8 mouse cellular contexts compared by ENCODE assay signal in the genomic region with DNA sequence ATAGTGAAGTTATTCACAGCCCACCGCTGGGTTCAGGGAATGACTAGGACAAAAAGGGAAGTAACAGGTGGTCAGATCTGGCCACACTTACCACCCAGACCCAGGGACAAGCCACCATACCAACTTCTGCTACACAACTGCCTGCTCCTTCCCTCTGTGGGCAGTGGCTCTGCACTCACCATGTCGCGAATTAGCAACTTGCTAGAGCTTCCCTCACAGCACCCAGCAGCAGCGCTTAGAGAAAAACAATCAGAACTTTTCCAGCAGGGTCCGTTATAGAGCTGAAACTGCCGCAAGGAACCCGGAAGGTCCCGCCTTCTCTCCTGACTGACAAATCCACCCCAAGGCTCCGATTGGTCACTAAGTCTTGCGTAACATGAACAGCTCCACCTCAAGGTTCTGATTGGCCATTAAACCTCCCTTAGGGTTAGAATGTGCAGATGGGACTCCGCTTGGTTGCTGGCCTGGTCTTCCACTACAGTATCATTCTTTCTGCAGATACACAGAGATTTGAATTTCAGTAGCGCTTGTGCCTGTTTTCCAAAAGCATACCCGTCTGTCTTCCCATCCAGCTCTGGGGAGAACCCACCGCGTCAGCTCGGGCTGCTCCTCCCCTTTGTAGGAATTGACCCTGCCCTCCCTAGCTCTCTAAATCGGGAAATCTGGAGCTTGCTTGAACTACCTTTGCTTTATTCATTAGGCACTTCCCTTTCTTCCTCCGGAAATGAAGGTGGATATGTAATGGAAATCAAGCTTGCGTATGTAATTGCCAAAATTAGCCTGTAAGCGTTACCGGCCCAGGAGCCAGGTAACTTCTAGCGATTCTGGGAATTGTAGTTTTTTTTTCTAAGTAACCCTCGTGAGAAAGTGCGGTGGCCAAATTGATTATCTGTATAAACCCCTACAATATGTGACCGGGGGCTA. TPM values are rescaled to one million over a fixed set of nuclear protein-coding genes. Genes with fewer than 3 reads are reported as not detected.
A peak's percentile ranks its signal among the peaks of the same experiment; 100 is the strongest.
DNase-seq lines count a peak whose midpoint lies in the region; ATAC-seq and TF ChIP-seq lines count a peak whose summit lies in the region.

A gene (minus strand): TSS at position 332 of the 924 bp plus-strand sequence.

- H3K27ac ChIP-seq in bone marrow, adult 2 months (ENCODE audit: control insufficient read depth, insufficient read depth, low read depth, low read length, poor library complexity): peak within 1 kb of the TSS; percentile 68
- peak within 1 kb of the TSS; percentile 71 for H3K27ac ChIP-seq in embryonic facial prominence, embryonic 15.5 days (replicated peaks)
- peak within 1 kb of the TSS; percentile 71 for H3K27ac ChIP-seq in limb, embryonic 14.5 days (replicated peaks; ENCODE audit: low read depth, low read length)
- H3K27ac ChIP-seq in midbrain, postnatal 0 days (ENCODE audit: low read depth, low read length): peak within 1 kb of the TSS; percentile 72

- peak within 1 kb of the TSS; percentile 53 for H3K4me2 ChIP-seq in embryonic facial prominence, embryonic 15.5 days (replicated peaks)
- H3K4me2 ChIP-seq in limb, embryonic 14.5 days (replicated peaks; ENCODE audit: low read depth, low read length, severe bottlenecking): peak within 1 kb of the TSS; percentile 51
- H3K4me2 ChIP-seq in midbrain, postnatal 0 days (ENCODE audit: low read depth, low read length, poor library complexity, severe bottlenecking): peak within 1 kb of the TSS; percentile 55

- peak; percentile 96 for DNase-seq in 416B (ENCODE audit: low read depth)
- DNase-seq in heart, adult 8-10 months (ENCODE audit: low spot score): peak; percentile 90
- peak; percentile 92 for DNase-seq in kidney, adult 9 months
- DNase-seq in limb, embryonic 14.5 days (ENCODE audit: low spot score): peak; percentile 94
- DNase-seq in midbrain, postnatal 0 days (ENCODE audit: low spot score): peak; percentile 96
- peak; percentile 29 to 50 for DNase-seq in spleen, postnatal 14 days (ENCODE audit: low spot score in 2 of 2)

- TF ChIP-seq CTCF in bone marrow, adult 2 months (IDR thresholded peaks at IDR 0.05; ENCODE audit: control insufficient read depth, insufficient read depth, low read length): no peak
- TF ChIP-seq CTCF in midbrain, postnatal 0 days (IDR thresholded peaks at IDR 0.05): peak; percentile 46

- H3K27me3 ChIP-seq in embryonic facial prominence, embryonic 15.5 days: no peaks in the 10 kb centered on the region
- no peaks in the 10 kb centered on the region for H3K27me3 ChIP-seq in limb, embryonic 14.5 days (ENCODE audit: control insufficient read depth, insufficient read depth, low read length)
- H3K27me3 ChIP-seq in midbrain, postnatal 0 days (ENCODE audit: insufficient read depth, low read length): no peaks in the 10 kb centered on the region

- WGBS in bone marrow, adult 2 months: under 1% methylated on average over 25 of the region's 25 CpGs
- under 1% methylated on average over 25 of the region's 25 CpGs for WGBS in embryonic facial prominence, embryonic 15.5 days
- under 1% methylated on average over 25 of the region's 25 CpGs for WGBS in limb, embryonic 14.5 days
- WGBS in midbrain, postnatal 0 days: under 1% methylated on average over 25 of the region's 25 CpGs

- H3K4me1 ChIP-seq in bone marrow, adult 2 months (ENCODE audit: control insufficient read depth, insufficient read depth, low read length): no peaks in the 10 kb centered on the region
- no peaks in the 10 kb centered on the region for H3K4me1 ChIP-seq in embryonic facial prominence, embryonic 15.5 days
- no peaks in the 10 kb centered on the region for H3K4me1 ChIP-seq in limb, embryonic 14.5 days (ENCODE audit: control insufficient read depth, insufficient read depth, low read length)
- no peaks in the 10 kb centered on the region for H3K4me1 ChIP-seq in midbrain, postnatal 0 days (ENCODE audit: insufficient read depth, low read length)

- H3K36me3 ChIP-seq in embryonic facial prominence, embryonic 15.5 days: no peaks in the 10 kb centered on the region
- no peaks in the 10 kb centered on the region for H3K36me3 ChIP-seq in limb, embryonic 14.5 days (ENCODE audit: control insufficient read depth, insufficient read depth, low read length)
- H3K36me3 ChIP-seq in midbrain, postnatal 0 days (ENCODE audit: insufficient read depth, low read length): no peaks in the 10 kb centered on the region

- peak within 1 kb of the TSS; percentile 35 for H3K9ac ChIP-seq in embryonic facial prominence, embryonic 15.5 days
- H3K9ac ChIP-seq in limb, embryonic 14.5 days (ENCODE audit: low read depth, low read length, severe bottlenecking): peak within 1 kb of the TSS; percentile 63
- H3K9ac ChIP-seq in midbrain, postnatal 0 days (replicated peaks; ENCODE audit: low read length, poor library complexity, severe bottlenecking): peak within 1 kb of the TSS; percentile 50

- no peaks in the 10 kb centered on the region for H3K9me3 ChIP-seq in embryonic facial prominence, embryonic 15.5 days (replicated peaks)
- H3K9me3 ChIP-seq in limb, embryonic 14.5 days (ENCODE audit: control insufficient read depth, low read length): no peaks in the 10 kb centered on the region
- H3K9me3 ChIP-seq in midbrain, postnatal 0 days (ENCODE audit: low read length): no peaks in the 10 kb centered on the region

- peak; percentile 96 for ATAC-seq in embryonic facial prominence, embryonic 15.5 days (ENCODE audit: insufficient number of reproducible peaks, low FRiP score, low TSS enrichment, low read depth)
- peak; percentile 99 for ATAC-seq in limb, embryonic 14.5 days (ENCODE audit: low FRiP score, low read depth)
- ATAC-seq in midbrain, postnatal 0 days (ENCODE audit: low FRiP score): peak; percentile 99

- peak within 1 kb of the TSS; percentile 85 for H3K4me3 ChIP-seq in bone marrow, adult 2 months (replicated peaks; ENCODE audit: control insufficient read depth, low read depth, low read length)
- peak within 1 kb of the TSS; percentile 58 for H3K4me3 ChIP-seq in embryonic facial prominence, embryonic 15.5 days (replicated peaks)
- peak within 1 kb of the TSS; percentile 57 for H3K4me3 ChIP-seq in limb, embryonic 14.5 days (replicated peaks; ENCODE audit: low read length)
- H3K4me3 ChIP-seq in midbrain, postnatal 0 days (ENCODE audit: low read depth, low read length): peak within 1 kb of the TSS; percentile 61

- TF ChIP-seq POLR2A in bone marrow, adult 2 months (IDR thresholded peaks at IDR 0.05; ENCODE audit: borderline replicate concordance, control insufficient read depth, low read depth, low read length): no peak
- TF ChIP-seq POLR2A in limb, embryonic 14.5 days (IDR thresholded peaks at IDR 0.05; ENCODE audit: borderline replicate concordance, extremely low read depth, insufficient read depth, insufficient read length): no peak

RNA-seq across cellular contexts. Expression of the gene that starts here (rescaled TPM):
- polyA plus RNA-seq in bone marrow, adult 2 months (2011; ENCODE audit: insufficient read depth, insufficient read length, low replicate concordance, missing spikeins): 2.1 and 9.8 TPM in 2 replicates
- 11.2 and 13.3 TPM in 2 replicates for polyA plus RNA-seq in embryonic facial prominence, embryonic 15.5 days (2015; fragmentation: Nextera tagmentation; extraction: Ambion mirVana)
- total RNA-seq in heart, adult 8-10 months (2022): 10 to 100 TPM in 3 of 4 experiments, 1 to 10 TPM in 1; 9.8 to 13.7 (median 10.4) TPM
- 4.7 and 6.9 TPM in 2 replicates for polyA plus RNA-seq in limb, embryonic 14.5 days (2012; rRNA removed)
- 12.8 TPM in 2 replicates for polyA plus RNA-seq in limb, embryonic 14.5 days (2014; fragmentation: Nextera tagmentation; extraction: Ambion mirVana)
- total RNA-seq in midbrain, postnatal 0 days (2014; rRNA removed): 3.7 and 6.0 TPM in 2 replicates
- polyA plus RNA-seq in midbrain, postnatal 0 days (2015; fragmentation: Nextera tagmentation; extraction: Ambion mirVana): 6.5 and 7.9 TPM in 2 replicates

Comparison
In these comparisons a context has a peak if more than half of its experiments do, and no peak if none do; other contexts are left out.
1. Peak in every context shown above with its lines: DNase-seq, ATAC-seq, H3K4me3 ChIP-seq and H3K27ac ChIP-seq.
2. DNase-seq: peak in every context shown above with its lines; median percentile 96 in 416B; 96 in midbrain, postnatal 0 days; 94 in limb, embryonic 14.5 days; 92 in kidney, adult 9 months; 90 in heart, adult 8-10 months; 40 in spleen, postnatal 14 days.